Comparison of ENCODE assay signal across 22 mouse cellular contexts in genomic region chr3:116520141-116520761, GRCm38 (mm10). TPM values are rescaled to one million over a fixed set of nuclear protein-coding genes. Genes with fewer than 3 reads are reported as not detected.
A peak's percentile ranks its signal among the peaks of the same experiment; 100 is the strongest.
DNase-seq lines count a peak whose midpoint lies in the region; ATAC-seq lines count a peak whose summit lies in the region.
"Had no signal": no experiment of that assay in that cellular context is flagged by ENCODE, and none has a peak within 500 bp of the region (broad histone marks: within the 10 kb centered on the region; RNA-seq: fewer than 3 reads in every experiment).

No protein-coding gene starts in this region.

- H3K4me2 ChIP-seq in heart, embryonic 16.5 days (ENCODE audit: low read depth, low read length): no peak overlapping the region
- H3K4me2 ChIP-seq in heart, embryonic 11.5 days: no peak overlapping the region
- H3K4me2 ChIP-seq: embryonic facial prominence, embryonic 12.5 days; forebrain, embryonic 15.5 days; hindbrain, embryonic 15.5 days had no signal

- no peak overlapping the region for H3K4me3 ChIP-seq in heart, embryonic 16.5 days (ENCODE audit: low read length)
- no peak overlapping the region for H3K4me3 ChIP-seq in heart, embryonic 11.5 days (ENCODE audit: low read depth, low read length)
- H3K4me3 ChIP-seq: embryonic facial prominence, embryonic 12.5 days; forebrain, embryonic 15.5 days; hindbrain, embryonic 15.5 days had no signal

- peak; percentile 56 to 84 for DNase-seq in adrenal gland, adult (ENCODE audit: inconsistent age in 2 of 2, low spot score in 1 of 2)
- DNase-seq in adrenal gland, adult 18-20 months (ENCODE audit: low spot score in 2 of 2): no peak
- peak; percentile 38 for DNase-seq in adrenal gland, adult 8-10 months
- peak; percentile 65 to 71 for DNase-seq in adrenal gland, postnatal 36 days
- DNase-seq in embryo, embryonic 9.5 days (ENCODE audit: extremely low spot score): no peak
- no peak for DNase-seq in cerebellum, adult 11-12 months
- DNase-seq: B cell, adult 2 months; cerebellum, adult 2 months; cerebellum, postnatal 10 days; embryo, embryonic 11 days; gastrocnemius, postnatal 36 days; heart, adult 18-20 months; kidney, adult 2 months had no signal

- peak overlapping the region; percentile 57 for H3K27ac ChIP-seq in heart, embryonic 16.5 days (ENCODE audit: low read length)
- no peak overlapping the region for H3K27ac ChIP-seq in heart, embryonic 11.5 days (ENCODE audit: low read depth, low read length)
- H3K27ac ChIP-seq: embryonic facial prominence, embryonic 12.5 days; forebrain, embryonic 15.5 days; hindbrain, embryonic 15.5 days had no signal

- peaks cover 11% of the 10 kb centered on the region for H3K4me1 ChIP-seq in heart, embryonic 16.5 days (ENCODE audit: control insufficient read depth, insufficient read depth, low read length)
- no peaks in the 10 kb centered on the region for H3K4me1 ChIP-seq in heart, embryonic 11.5 days (ENCODE audit: control insufficient read depth, insufficient read depth, low read length)
- H3K4me1 ChIP-seq: embryonic facial prominence, embryonic 12.5 days; forebrain, embryonic 15.5 days; hindbrain, embryonic 15.5 days had no signal

- no peak for ATAC-seq in heart, embryonic 16.5 days (replicated peaks; ENCODE audit: extremely low read depth, insufficient read depth, low FRiP score)
- no peak for ATAC-seq in heart, embryonic 11.5 days (replicated peaks; ENCODE audit: insufficient number of reproducible peaks, low FRiP score, low TSS enrichment)
- ATAC-seq: activated CD4-positive, CD25-positive, alpha-beta regulatory T cell, adult 4 months; CD4-positive, CD25-positive, alpha-beta regulatory T cell, adult 4 months; forebrain, embryonic 15.5 days; intestine, embryonic 16.5 days had no signal

- no peaks in the 10 kb centered on the region for H3K27me3 ChIP-seq in heart, embryonic 16.5 days (ENCODE audit: control insufficient read depth, insufficient read depth, low read length)
- no peaks in the 10 kb centered on the region for H3K27me3 ChIP-seq in heart, embryonic 11.5 days (ENCODE audit: control insufficient read depth, insufficient read depth, low read length)
- H3K27me3 ChIP-seq: embryonic facial prominence, embryonic 12.5 days; forebrain, embryonic 15.5 days; hindbrain, embryonic 15.5 days had no signal

- 69% methylated on average over 12 of the region's 12 CpGs for WGBS in heart, embryonic 16.5 days
- whole genome bisulfite sequencing in heart, embryonic 11.5 days (ENCODE audit: insufficient replicate concordance): 77% methylated on average over 12 of the region's 12 CpGs

- H3K9me3 ChIP-seq in heart, embryonic 16.5 days (replicated peaks; ENCODE audit: control insufficient read depth, low read length): no peaks in the 10 kb centered on the region
- H3K9me3 ChIP-seq in heart, embryonic 11.5 days (replicated peaks; ENCODE audit: control insufficient read depth, low read length): no peaks in the 10 kb centered on the region
- H3K9me3 ChIP-seq: embryonic facial prominence, embryonic 12.5 days; forebrain, embryonic 15.5 days; G1E; hindbrain, embryonic 15.5 days had no signal

- peaks cover under 1% of the 10 kb centered on the region; the same call in 1 of the 2 replicates for H3K36me3 ChIP-seq in heart, embryonic 16.5 days (ENCODE audit: control insufficient read depth, insufficient read depth)
- H3K36me3 ChIP-seq in heart, embryonic 11.5 days (ENCODE audit: control insufficient read depth, insufficient read depth, low read length): 0 out of 2 replicates have a peak, but pooled peaks cover under 1% of the 10 kb centered on the region
- H3K36me3 ChIP-seq: hindbrain, embryonic 15.5 days had no signal

- no peak overlapping the region for H3K9ac ChIP-seq in heart, embryonic 16.5 days (ENCODE audit: low read length)
- H3K9ac ChIP-seq in heart, embryonic 11.5 days (ENCODE audit: low read depth, low read length): no peak overlapping the region
- H3K9ac ChIP-seq: embryonic facial prominence, embryonic 12.5 days; forebrain, embryonic 15.5 days; hindbrain, embryonic 15.5 days had no signal

RNA-seq across cellular contexts. Expression of gene Dbt, which starts 7.4 kb away (rescaled TPM):
- 10 to 100 TPM; 65.6 to 74.1 TPM for total RNA-seq in adrenal gland, adult 18-20 months (2021)
- 24.7 and 25.3 TPM in 2 replicates for polyA plus RNA-seq in heart, embryonic 16.5 days (2015; fragmentation: Nextera tagmentation; extraction: Ambion mirVana)
- polyA plus RNA-seq in heart, embryonic 11.5 days (2014; fragmentation: Nextera tagmentation; extraction: Ambion mirVana): 21.7 and 26.7 TPM in 2 replicates
- 10 to 100 TPM; 57.2 to 70.8 (median 62.5) TPM for total RNA-seq in adrenal gland, adult 8-10 months (2022)
- 10 to 100 TPM; 59.1 to 87.6 TPM for total RNA-seq in adrenal gland, postnatal 36 days (2021)

RNA-seq across cellular contexts. Expression of gene Rtca, which starts 12.2 kb away (rescaled TPM):
- 10 to 100 TPM; 30.6 to 32.4 TPM for total RNA-seq in adrenal gland, adult 18-20 months (2021)
- polyA plus RNA-seq in heart, embryonic 16.5 days (2015; fragmentation: Nextera tagmentation; extraction: Ambion mirVana): 52.3 and 52.9 TPM in 2 replicates
- 68.6 and 71.2 TPM in 2 replicates for polyA plus RNA-seq in heart, embryonic 11.5 days (2014; fragmentation: Nextera tagmentation; extraction: Ambion mirVana)
- total RNA-seq in adrenal gland, adult 8-10 months (2022): 10 to 100 TPM; 34.5 to 45.1 (median 36.8) TPM
- 10 to 100 TPM; 32.3 to 34.4 TPM for total RNA-seq in adrenal gland, postnatal 36 days (2021)

RNA-seq across cellular contexts. Expression of gene Lrrc39, which starts 42.5 kb away (rescaled TPM):
- 1 to 10 TPM; 1.8 to 9.0 TPM for total RNA-seq in adrenal gland, adult 18-20 months (2021)
- 33.0 and 37.1 TPM in 2 replicates for polyA plus RNA-seq in heart, embryonic 16.5 days (2015; fragmentation: Nextera tagmentation; extraction: Ambion mirVana)
- 31.5 and 34.5 TPM in 2 replicates for polyA plus RNA-seq in heart, embryonic 11.5 days (2014; fragmentation: Nextera tagmentation; extraction: Ambion mirVana)
- 1 to 10 TPM; 1.1 to 4.8 (median 1.5) TPM for total RNA-seq in adrenal gland, adult 8-10 months (2022)
- 1 to 10 TPM; 1.6 to 2.9 TPM for total RNA-seq in adrenal gland, postnatal 36 days (2021)
- polyA plus RNA-seq: G1E had no signal

Comparison
In these comparisons a context has a peak if more than half of its experiments do, and no peak if none do; other contexts are left out.
1. DNase-seq: peak in adrenal gland, adult (2 of 2), adrenal gland, adult 8-10 months (single experiment) and adrenal gland, postnatal 36 days (2 of 2); none in adrenal gland, adult 18-20 months (0 of 2), embryo, embryonic 9.5 days (single experiment) and cerebellum, adult 11-12 months (single experiment).